Mouse (Mus musculus): ENCODE results near the gene Smagp. TPM values are rescaled to one million over a fixed set of nuclear protein-coding genes. Genes with fewer than 3 reads are reported as not detected.
A peak's percentile ranks its signal among the peaks of the same experiment; 100 is the strongest.

Smagp gene
- total and polyA plus RNA-seq, 3 experiments, result 0.55 to 7.0 (median 3.2) TPM

DNA sequence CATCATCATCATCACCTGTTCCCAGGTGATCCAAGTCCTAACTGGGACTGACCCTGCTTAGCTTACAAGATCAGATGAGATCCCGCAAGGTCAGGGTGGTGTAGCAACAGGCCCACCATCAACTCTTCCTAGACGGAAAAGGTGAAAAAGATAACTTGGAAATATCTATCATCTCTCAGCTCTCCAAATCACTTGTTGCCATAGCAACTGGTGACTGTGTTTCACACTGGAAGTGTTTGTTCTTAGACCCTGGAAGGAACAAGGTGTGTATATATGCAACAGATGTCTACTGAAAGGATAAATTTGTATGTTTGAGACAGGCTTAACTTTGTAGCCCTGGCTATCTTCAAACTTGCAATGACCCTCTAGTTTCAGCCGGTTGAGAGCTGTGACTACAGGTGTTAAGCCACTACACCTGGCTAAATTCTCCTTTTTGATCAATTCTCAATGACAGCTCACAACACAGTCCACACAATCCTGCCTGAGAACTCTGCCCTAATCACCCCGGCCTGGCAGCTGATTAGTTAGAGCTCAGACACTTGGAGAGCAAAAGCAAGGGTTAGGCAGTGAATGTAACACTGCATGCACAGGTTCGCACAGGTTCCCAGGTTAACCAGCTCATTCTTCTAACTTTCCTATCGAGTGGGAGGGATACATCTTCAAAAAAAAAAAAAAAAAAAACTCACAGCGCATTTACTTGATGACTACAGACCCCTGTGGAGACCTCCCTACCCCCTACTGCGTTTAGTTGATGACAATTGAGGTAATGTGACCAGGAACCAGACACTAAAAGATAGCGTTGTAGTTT is 28.9 kb upstream of the Smagp start:
- in situ Hi-C loops (cut with MboI; ENCODE audit: low pct_ligation_motif_present, low pct_unique_long_range_greater_than_20kb, low sequenced_read_pairs) (no loop called here), dilution Hi-C loops (cut with MboI; ENCODE audit: extremely low pct_ligation_motif_present, extremely low pct_unique_long_range_greater_than_20kb, low sequenced_read_pairs) (no loop called here)
- Histone ChIP-seq H3K27ac (ENCODE audit: insufficient read depth, low read depth) (peak overlapping the region; percentile 69), H3K9me3 (replicated peaks; ENCODE audit: low read length) (no peaks in the 10 kb centered on the region), H3K27me3 (replicated peaks) (no peaks in the 10 kb centered on the region), H3K4me1 (ENCODE audit: control insufficient read depth in 1 of 2, insufficient read depth in 2 of 2) (peaks cover 20 to 82% of the 10 kb centered on the region in 2 experiments), H3K79me2 (replicated peaks; ENCODE audit: control insufficient read depth, extremely low read depth, insufficient read depth, poor library complexity, severe bottlenecking) (peaks cover 49% of the 10 kb centered on the region), H3K9ac (ENCODE audit: insufficient read depth, low read depth) (peak overlapping the region; percentile 85; the same call in 1 of the 2 replicates), H3K36me3 (replicated peaks in 1 of 2; ENCODE audit: control insufficient read depth in 1 of 2, insufficient read depth in 1 of 2, low read length in 1 of 2) (peaks cover 10 to 38% of the 10 kb centered on the region in 2 experiments), H3K4me2 (ENCODE audit: insufficient read depth, low read depth, poor library complexity, severe bottlenecking) (peak overlapping the region; percentile 64), H3K4me3 (replicated peaks in 1 of 3; ENCODE audit: low read depth in 2 of 3, low read length in 2 of 3, poor library complexity in 1 of 3) (peak overlapping the region; percentile 8 to 41 (median 29))
- TF ChIP-seq EP300 (IDR thresholded peaks at IDR 0.05; ENCODE audit: low read length), result no peak
- TF ChIP-seq ETS1 (conservative IDR thresholded peaks at IDR 0.05; ENCODE audit: low read depth, low read length), result no peak
- TF ChIP-seq POLR2A (IDR thresholded peaks at IDR 0.05; ENCODE audit: low read depth, low read length), result no peak
- no peak for TF ChIP-seq PAX5 (IDR thresholded peaks at IDR 0.05; ENCODE audit: low read length)
- TF ChIP-seq SIN3A (IDR thresholded peaks at IDR 0.05; ENCODE audit: low read length), result no peak; the same call in 1 of the 2 replicates
- 0 out of 2 replicates have a peak, but pooled peaks have one; percentile 16 for TF ChIP-seq CHD1 (IDR thresholded peaks at IDR 0.05; ENCODE audit: low read depth, low read length)
- no peak for TF ChIP-seq ZMIZ1 (IDR thresholded peaks at IDR 0.05; ENCODE audit: low read depth, low read length)
- no peak; the same call in 1 of the 2 replicates for TF ChIP-seq MXI1 (IDR thresholded peaks at IDR 0.05; ENCODE audit: low read depth, low read length)
- TF ChIP-seq USF1 (IDR thresholded peaks at IDR 0.05; ENCODE audit: low read depth, low read length), result no peak
- no peak for TF ChIP-seq MAX (IDR thresholded peaks at IDR 0.05; ENCODE audit: low read length)
- TF ChIP-seq ZNF384 (IDR thresholded peaks at IDR 0.05; ENCODE audit: low read depth, low read length), result peak; percentile 54; the same call in 1 of the 2 replicates
- no peak for TF ChIP-seq NRF1 (IDR thresholded peaks at IDR 0.05; ENCODE audit: low read depth, low read length)
- no peak for TF ChIP-seq USF2 (conservative IDR thresholded peaks at IDR 0.05; ENCODE audit: low read depth, low read length)
- DNase-seq (ENCODE audit: extremely low read depth), result peak; percentile 58

DNA sequence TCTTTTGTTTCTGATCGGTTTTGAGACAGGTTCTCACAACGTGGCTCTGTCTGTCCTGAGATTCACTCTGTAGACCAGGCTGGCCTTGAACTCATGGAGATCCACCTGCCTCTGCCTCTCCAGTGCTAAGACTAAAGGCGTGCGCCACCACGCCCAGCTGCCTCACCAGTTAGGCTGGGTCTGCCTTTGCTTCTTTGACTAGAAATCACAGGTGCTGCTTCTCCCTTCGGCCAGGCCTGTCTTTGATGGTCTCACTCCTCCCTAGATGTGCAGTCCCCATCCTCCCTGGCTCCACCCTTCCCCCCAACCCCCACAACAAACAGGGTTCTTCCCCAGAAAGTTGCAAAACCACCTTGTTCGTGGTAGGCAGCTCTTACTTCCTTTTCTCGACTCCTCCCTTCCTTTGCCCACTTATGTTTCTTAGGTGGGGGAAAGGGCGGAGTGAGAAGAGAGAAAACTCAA is 28.1 kb upstream of the Smagp start:
- Histone ChIP-seq H3K4me1 (ENCODE audit: control insufficient read depth in 1 of 2, insufficient read depth in 2 of 2) (peaks cover 18 to 83% of the 10 kb centered on the region in 2 experiments), H3K4me2 (ENCODE audit: insufficient read depth, low read depth, poor library complexity, severe bottlenecking) (peak overlapping the region; percentile 64), H3K36me3 (replicated peaks in 1 of 2; ENCODE audit: control insufficient read depth in 1 of 2, insufficient read depth in 1 of 2, low read length in 1 of 2) (peaks cover 17 to 45% of the 10 kb centered on the region in 2 experiments), H3K27me3 (replicated peaks) (no peaks in the 10 kb centered on the region), H3K9me3 (replicated peaks; ENCODE audit: low read length) (no peaks in the 10 kb centered on the region), H3K27ac (ENCODE audit: insufficient read depth, low read depth) (peak overlapping the region; percentile 74), H3K9ac (ENCODE audit: insufficient read depth, low read depth) (no peak overlapping the region), H3K79me2 (replicated peaks; ENCODE audit: control insufficient read depth, extremely low read depth, insufficient read depth, poor library complexity, severe bottlenecking) (peaks cover 49% of the 10 kb centered on the region), H3K4me3 (replicated peaks in 1 of 3; ENCODE audit: low read depth in 2 of 3, low read length in 2 of 3, poor library complexity in 1 of 3) (peak overlapping the region in 1 of 3 experiments; percentile 5)
- in situ Hi-C loops (cut with MboI; ENCODE audit: low pct_ligation_motif_present, low pct_unique_long_range_greater_than_20kb, low sequenced_read_pairs) (no loop called here), dilution Hi-C loops (cut with MboI; ENCODE audit: extremely low pct_ligation_motif_present, extremely low pct_unique_long_range_greater_than_20kb, low sequenced_read_pairs) (no loop called here)
- DNase-seq (ENCODE audit: extremely low read depth), result peak; percentile 97
- TF ChIP-seq MXI1 (IDR thresholded peaks at IDR 0.05; ENCODE audit: low read depth, low read length) (peak; percentile 75), MAZ (IDR thresholded peaks at IDR 0.05; ENCODE audit: low read depth, low read length) (peak; percentile 91), CTCF (conservative IDR thresholded peaks at IDR 0.05 in 1 of 2, IDR thresholded peaks at IDR 0.05 in 1 of 2; ENCODE audit: low read depth in 2 of 2, low read length in 2 of 2) (no peak), MYC (IDR thresholded peaks at IDR 0.05; ENCODE audit: low read depth, low read length) (peak; percentile 81), CHD2 (IDR thresholded peaks at IDR 0.05; ENCODE audit: low read length) (peak; percentile 96), MAFK (IDR thresholded peaks at IDR 0.05; ENCODE audit: insufficient replicate concordance, low read length) (0 out of 2 replicates have a peak, but pooled peaks have one; percentile 2), KAT2A (IDR thresholded peaks at IDR 0.05; ENCODE audit: insufficient replicate concordance, low read length) (0 out of 2 replicates have a peak, but pooled peaks have one; percentile 37), IRF4 (IDR thresholded peaks at IDR 0.05; ENCODE audit: low read depth, low read length) (peak; percentile 90), PAX5 (IDR thresholded peaks at IDR 0.05; ENCODE audit: low read length) (no peak), HCFC1 (IDR thresholded peaks at IDR 0.05; ENCODE audit: low read depth, low read length) (peak; percentile 52), UBTF (IDR thresholded peaks at IDR 0.05; ENCODE audit: low read depth, low read length) (no peak), E2F4 (IDR thresholded peaks at IDR 0.05; ENCODE audit: insufficient replicate concordance, low read depth, low read length) (no peak), ZMIZ1 (IDR thresholded peaks at IDR 0.05; ENCODE audit: low read depth, low read length) (peak; percentile 12; the same call in 1 of the 2 replicates), RCOR1 (conservative IDR thresholded peaks at IDR 0.05; ENCODE audit: low read depth, low read length) (peak; percentile 79), RAD21 (IDR thresholded peaks at IDR 0.05; ENCODE audit: low read depth, low read length) (no peak), ZNF384 (IDR thresholded peaks at IDR 0.05; ENCODE audit: low read depth, low read length) (no peak), TCF12 (IDR thresholded peaks at IDR 0.05; ENCODE audit: low read depth, low read length) (peak; percentile 88), POLR2AphosphoS2 (IDR thresholded peaks at IDR 0.05; ENCODE audit: low read depth, low read length) (peak; percentile 60), USF2 (conservative IDR thresholded peaks at IDR 0.05; ENCODE audit: low read depth, low read length) (no peak), SIN3A (IDR thresholded peaks at IDR 0.05; ENCODE audit: low read length) (peak; percentile 82), NRF1 (IDR thresholded peaks at IDR 0.05; ENCODE audit: low read depth, low read length) (peak; percentile 25; the same call in 1 of the 2 replicates), TBP (conservative IDR thresholded peaks at IDR 0.05; ENCODE audit: low read depth, low read length) (peak; percentile 97), MAX (IDR thresholded peaks at IDR 0.05; ENCODE audit: low read length) (peak; percentile 60), ELF1 (IDR thresholded peaks at IDR 0.05; ENCODE audit: low read depth, low read length) (peak; percentile 62), USF1 (IDR thresholded peaks at IDR 0.05; ENCODE audit: low read depth, low read length) (no peak)
